Mouse (Mus musculus): ENCODE results near the gene Prss8.
"Not testable (repeated sequence)": the region's sequence is repeated elsewhere in the genome, so short reads cannot be mapped to it uniquely, and the experiment has no call there.

Gene Prss8

DNA sequence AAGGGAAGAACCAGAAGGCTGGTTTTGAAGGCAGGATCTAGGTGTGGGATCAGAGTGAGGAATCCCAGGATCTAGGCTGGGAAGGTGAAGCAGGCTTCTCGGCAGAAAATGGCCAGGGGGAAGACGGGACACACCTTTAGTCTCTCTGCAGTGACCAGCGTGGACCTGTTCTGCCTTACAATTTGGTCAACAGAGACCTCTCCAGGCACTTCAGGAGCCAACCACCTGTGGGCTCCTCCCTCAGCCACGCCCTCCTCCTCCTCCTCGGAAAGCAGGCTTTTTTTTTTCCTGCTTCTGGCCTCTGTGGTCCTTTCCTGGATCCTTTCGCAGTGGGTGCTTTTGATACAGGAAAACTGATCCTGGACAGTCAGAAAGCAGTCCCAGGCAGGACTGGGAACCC, at the start of gene Prss8:
Gene Prss8, minus strand, starts transcription at position 182 of the 400 bp plus-strand sequence.
- in situ Hi-C loops (cut with MboI), result no loop called here

- in situ Hi-C loops (cut with MboI), result no loop called here
These were observed 49.0 kb upstream of the Prss8 start for GRCm38 (mm10) chr7:127978856-127979255.

GRCm38 (mm10) chr7:127974413-127974930, 44.6 kb upstream of the Prss8 start:
- in situ Hi-C loops (cut with MboI), result no loop called here

- in situ Hi-C loops (cut with MboI), result no loop called here
These were observed 38.3 kb upstream of the Prss8 start for GRCm38 (mm10) chr7:127967922-127968828.

GRCm38 (mm10) chr7:127967004-127967921, 37.4 kb upstream of the Prss8 start, which contains the start of gene Fus:
TSS of gene Fus (plus strand) at chr7:127967457.
- in situ Hi-C loops (cut with MboI), result no loop called here

DNA sequence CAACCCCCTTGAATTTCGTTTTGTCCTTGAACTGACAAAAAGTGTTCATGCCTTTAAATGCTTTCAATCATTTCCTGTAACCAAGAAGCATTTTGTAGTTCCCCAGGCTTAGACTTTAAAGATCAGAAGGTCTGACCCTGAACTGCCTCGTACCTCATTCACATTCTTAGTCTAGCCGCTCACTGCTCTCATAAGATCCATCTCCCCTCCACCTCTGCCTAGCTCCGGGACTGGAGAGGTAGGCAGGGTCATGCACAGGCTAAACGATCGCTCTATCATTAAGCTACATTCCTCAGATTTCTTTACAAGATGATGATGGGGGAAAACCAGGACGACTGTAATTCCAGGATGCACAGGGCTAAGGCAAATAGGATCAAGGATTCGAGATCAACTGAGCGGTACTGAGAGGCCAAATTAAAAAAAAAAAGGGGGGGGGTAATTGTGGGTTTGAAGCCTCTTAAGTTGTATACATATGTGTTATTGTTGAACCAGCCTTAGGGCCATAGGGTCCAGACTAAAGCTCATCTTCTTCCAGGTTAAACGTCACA, 36.5 kb upstream of the Prss8 start:
- in situ Hi-C loops (cut with MboI), result no loop called here

DNA sequence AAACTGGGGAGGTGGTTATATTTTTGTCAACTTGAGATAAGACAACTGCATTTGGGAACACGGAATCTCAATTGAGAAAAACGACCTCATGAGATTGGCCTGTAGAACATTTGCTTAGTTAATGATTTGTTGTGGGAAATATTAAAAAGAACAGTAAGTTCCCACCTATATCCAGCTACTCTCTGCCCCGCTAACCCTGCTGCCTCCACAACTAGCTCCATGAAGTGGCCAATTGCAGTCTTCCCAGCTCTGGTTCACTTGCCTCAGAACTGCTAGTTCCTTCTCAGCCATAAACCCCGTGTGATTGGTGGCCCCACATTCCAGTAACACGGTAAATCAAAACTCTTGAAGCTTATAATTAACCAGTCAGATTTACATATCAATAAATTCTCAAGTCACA, 29.5 kb upstream of the Prss8 start:
- in situ Hi-C loops (cut with MboI), result no loop called here

- in situ Hi-C loops (cut with MboI), result no loop called here
These were observed 23.1 kb upstream of the Prss8 start for GRCm38 (mm10) chr7:127952864-127953581.

DNA sequence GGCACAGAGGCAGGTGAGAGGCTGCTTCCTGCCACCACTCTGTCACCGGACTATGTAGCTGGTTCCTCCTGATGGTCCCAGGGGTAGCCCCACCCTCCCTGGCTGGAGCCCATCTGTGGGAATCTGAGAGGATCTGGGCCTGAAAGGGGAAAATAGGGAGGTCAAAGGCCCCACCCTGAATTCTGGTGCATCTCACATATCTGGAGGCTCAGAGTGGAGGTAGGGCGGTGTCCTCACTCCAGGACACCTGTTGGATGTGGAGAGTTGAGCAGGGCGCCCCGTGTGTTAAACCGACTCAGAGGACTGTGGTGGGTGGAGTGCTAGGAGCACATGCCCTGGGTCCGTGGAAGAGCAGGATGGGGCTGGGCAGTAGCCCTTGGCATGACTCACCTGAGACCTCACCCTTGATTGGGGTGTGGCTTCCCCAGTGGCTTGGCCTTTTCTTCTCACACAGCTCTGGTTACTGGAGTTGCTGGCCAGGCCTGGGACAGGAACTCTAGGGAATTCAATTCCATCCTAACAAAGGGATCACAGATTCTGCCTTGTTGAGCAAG, 16.6 kb upstream of the Prss8 start, which contains the start of gene Prss36:
Gene Prss36, minus strand, starts transcription at position 256 of the 554 bp plus-strand sequence.
- in situ Hi-C loops (cut with MboI), result no loop called here

- in situ Hi-C loops (cut with MboI), result no loop called here
These were observed 14.7 kb upstream of the Prss8 start for GRCm38 (mm10) chr7:127944614-127945013.

DNA sequence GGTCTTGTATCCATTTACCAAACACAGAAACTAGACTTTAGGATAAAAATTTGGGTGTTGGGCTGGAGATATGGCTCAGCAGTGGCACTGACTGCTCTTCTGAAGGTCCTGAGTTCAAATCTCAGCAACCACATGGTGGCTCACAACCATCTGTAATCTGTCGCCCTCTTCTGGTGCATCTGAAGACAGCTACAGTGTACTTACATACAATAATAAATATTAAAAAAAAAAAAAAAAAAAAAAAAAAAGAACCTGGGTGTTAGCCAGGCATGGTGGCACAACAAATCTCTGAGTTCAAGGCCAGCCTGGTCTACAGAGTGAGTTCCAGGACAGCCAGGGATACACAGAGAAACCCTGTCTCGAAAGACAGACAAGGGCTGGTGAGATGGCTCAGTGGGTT, 12.2 kb upstream of the Prss8 start:
- in situ Hi-C loops (cut with MboI), result not testable (repeated sequence)

- in situ Hi-C loops (cut with MboI), result no loop called here
These were observed 6.4 kb upstream of the Prss8 start for GRCm38 (mm10) chr7:127936216-127936884.

DNA sequence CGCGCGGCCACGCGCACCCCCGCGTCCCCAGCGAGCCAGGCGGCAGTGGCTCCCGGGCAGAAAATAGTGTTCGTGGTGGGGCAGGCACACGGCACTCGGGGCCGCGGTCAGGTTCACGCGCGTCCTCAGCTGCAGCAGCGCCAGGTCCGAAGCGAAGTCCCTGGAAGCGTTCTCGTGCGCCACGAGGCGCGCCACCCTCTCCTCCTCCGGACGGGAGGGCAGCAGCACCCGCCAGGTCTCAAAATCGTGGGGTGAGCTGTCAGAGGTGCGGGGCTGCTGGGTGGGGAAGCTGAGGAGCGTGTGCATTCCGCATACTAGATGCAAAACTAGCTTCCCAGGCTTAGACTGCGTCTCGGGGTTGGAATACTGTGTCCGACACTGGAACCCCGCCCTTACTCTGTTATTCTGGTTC, 5.8 kb upstream of the Prss8 start:
- in situ Hi-C loops (cut with MboI), result no loop called here

GRCm38 (mm10) chr7:127935028-127935722, 5.3 kb upstream of the Prss8 start:
- in situ Hi-C loops (cut with MboI), result no loop called here

- in situ Hi-C loops (cut with MboI), result no loop called here
These were observed 4.2 kb upstream of the Prss8 start for GRCm38 (mm10) chr7:127934075-127934474.

GRCm38 (mm10) chr7:127932273-127933031, 2.5 kb upstream of the Prss8 start:
- in situ Hi-C loops (cut with MboI), result no loop called here

GRCm38 (mm10) chr7:127931351-127932135, 1.6 kb upstream of the Prss8 start:
- in situ Hi-C loops (cut with MboI), result no loop called here

- in situ Hi-C loops (cut with MboI), result no loop called here
These were observed 732 bp upstream of the Prss8 start for GRCm38 (mm10) chr7:127930636-127931035.
